Mouse (Mus musculus) testis, adult 2 months (tissue): ENCODE results near the gene Mylk. TPM values are rescaled to one million over a fixed set of nuclear protein-coding genes. Genes with fewer than 3 reads are reported as not detected.

Experiments used
- H3K27ac ChIP-seq: fragments of 200-500 bp; 2 replicates; pipeline ENCODE4 v1.5.1; 2012; ENCODE audit warnings: low read depth, low read length; ENCODE audit not compliant: control insufficient read depth, insufficient read depth
- H3K27me3 ChIP-seq: fragments of 200-500 bp; 2 replicates; pipeline ENCODE4 v1.6.1; 2012; ENCODE audit warnings: mild to moderate bottlenecking, low read length, moderate library complexity; ENCODE audit not compliant: control insufficient read depth, insufficient read depth
- H3K36me3 ChIP-seq: fragments of 200-500 bp; 2 replicates; pipeline ENCODE4 v1.6.1; 2012; ENCODE audit warnings: mild to moderate bottlenecking, low read length; ENCODE audit not compliant: control insufficient read depth, insufficient read depth
- H3K4me1 ChIP-seq: fragments of 200-500 bp; 2 replicates; pipeline ENCODE4 v1.6.1; 2012; ENCODE audit warnings: low read length; ENCODE audit not compliant: control insufficient read depth, insufficient read depth
- H3K4me3 ChIP-seq: fragments of 200-500 bp; 2 replicates; pipeline ENCODE4 v1.5.1; 2012; ENCODE audit warnings: low read depth, mild to moderate bottlenecking, low read length, moderate library complexity, mixed read lengths; ENCODE audit not compliant: control insufficient read depth
- CTCF ChIP-seq: fragments of 200-500 bp; IDR thresholded peaks from 2 replicates; pipeline ENCODE4 v1.5.1; 2012; ENCODE audit warnings: low read depth, mild to moderate bottlenecking, inconsistent platforms, low read length, moderate library complexity; ENCODE audit not compliant: control insufficient read depth, insufficient read depth, insufficient replicate concordance
- POLR2A ChIP-seq: fragments of 200-500 bp; IDR thresholded peaks from 2 replicates; pipeline ENCODE4 v1.6.1; 2012; ENCODE audit warnings: low read depth, mild to moderate bottlenecking, inconsistent platforms, low read length, moderate library complexity; ENCODE audit not compliant: control insufficient read depth
- polyA plus RNA-seq: library from polyadenylated mRNA; depleted of rRNA; stranded (reverse); fragments of >200 nt; gene quantifications from 2 replicates; pipeline ENCODE4 v1.2.3, GENCODE M21; 2012

Gene Mylk
- polyA plus RNA-seq, 1 experiment: 25.3 TPM

DNA sequence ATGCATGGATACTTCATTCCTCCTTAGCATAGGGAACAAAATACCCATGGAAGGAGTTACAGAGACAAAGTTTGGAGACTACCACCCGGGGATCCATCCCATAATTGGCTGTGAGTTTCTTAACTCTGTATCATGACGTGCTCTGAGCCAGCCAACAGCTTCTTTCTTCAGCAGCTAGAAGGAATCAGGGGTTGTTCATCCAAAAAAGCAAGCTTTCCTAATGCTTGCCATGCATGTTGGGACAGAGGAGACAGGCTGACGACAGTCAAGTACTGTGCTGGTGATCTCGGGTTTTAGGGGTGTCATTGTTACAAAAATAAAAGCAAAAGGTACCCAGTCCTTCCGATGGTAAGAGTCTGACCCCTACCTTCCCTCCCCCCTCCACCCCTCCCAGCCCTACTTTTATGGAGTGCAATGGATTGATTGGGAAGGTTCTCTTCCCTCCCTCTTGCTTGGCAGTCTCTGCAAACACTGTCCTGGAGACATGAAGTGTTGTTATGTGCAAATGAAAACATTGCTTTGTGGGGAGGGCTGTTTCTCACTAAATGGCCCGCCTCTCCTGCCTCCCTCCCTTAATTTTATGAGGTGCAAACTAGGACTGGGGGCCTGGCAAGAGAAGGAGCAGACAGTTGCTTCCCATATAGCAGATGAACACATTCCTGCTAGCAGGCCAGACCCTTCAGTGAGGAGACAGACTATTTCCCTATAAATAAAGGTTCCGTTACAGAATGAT, 153.2 kb downstream of the Mylk start:
- Histone ChIP-seq H3K27me3 (no peaks in the 10 kb centered on the region), H3K4me1 (no peaks in the 10 kb centered on the region), H3K36me3 (no peaks in the 10 kb centered on the region), H3K4me3 (no peak overlapping the region), H3K27ac (no peak overlapping the region)
- TF ChIP-seq POLR2A (no peak), CTCF (no peak)

DNA sequence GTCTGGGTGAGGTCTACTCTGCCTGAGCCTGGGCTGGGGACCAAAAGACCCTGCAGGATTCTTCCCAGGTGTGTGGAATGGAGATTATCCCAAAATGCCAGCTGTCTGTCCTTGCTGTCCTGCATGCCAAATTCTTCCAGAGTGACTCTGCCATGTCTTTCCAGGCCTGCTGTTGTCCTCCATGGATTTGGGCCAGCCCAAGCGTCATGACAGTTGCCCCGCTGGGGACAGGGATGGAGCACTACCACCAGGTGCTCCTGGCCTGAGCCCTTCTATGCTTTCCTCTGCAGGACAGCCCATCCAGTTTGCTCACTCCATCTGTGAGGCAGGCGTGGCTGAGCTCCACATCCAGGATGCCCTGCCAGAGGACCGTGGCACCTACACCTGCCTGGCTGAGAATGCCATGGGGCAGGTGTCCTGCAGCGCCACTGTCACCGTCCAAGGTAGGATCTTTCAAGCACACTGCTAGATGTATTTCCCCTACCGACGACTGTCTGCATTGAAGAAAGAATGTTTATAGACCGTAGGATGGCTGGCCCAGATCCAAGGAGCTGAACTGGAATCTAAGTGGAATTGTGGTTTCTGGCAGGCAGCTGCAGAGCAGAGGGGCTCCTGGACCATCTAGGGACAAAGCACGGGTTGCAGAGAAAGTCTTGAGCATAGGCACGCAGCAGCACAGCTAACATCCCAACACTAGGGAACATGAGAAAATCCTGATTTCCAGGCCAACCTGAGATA, 154.2 kb downstream of the Mylk start:
- H3K4me1 ChIP-seq: no peaks in the 10 kb centered on the region
- no peak for TF ChIP-seq POLR2A
- no peak for TF ChIP-seq CTCF
- H3K36me3 ChIP-seq: no peaks in the 10 kb centered on the region
- no peak overlapping the region for H3K4me3 ChIP-seq
- no peaks in the 10 kb centered on the region for H3K27me3 ChIP-seq
- H3K27ac ChIP-seq: no peak overlapping the region

DNA sequence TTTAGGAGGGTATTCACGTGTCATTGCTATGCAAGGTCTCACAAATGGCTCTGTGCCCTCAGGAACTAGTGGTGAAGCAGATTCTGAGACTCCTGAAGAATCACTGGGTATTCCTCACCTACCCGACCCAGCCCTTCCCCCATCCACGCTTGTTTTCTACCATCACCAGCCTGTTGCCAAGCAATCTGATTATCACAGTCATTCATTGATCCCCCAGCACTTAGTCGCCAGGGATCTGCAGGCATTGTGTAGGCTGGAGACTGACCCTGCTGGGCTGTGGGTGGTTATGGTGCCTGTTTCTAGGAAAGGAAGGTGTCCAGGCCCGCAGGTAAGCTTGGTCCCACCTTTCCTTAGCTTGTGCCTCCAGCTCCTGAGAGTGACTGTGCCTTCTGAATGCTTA, 155.0 kb downstream of the Mylk start:
- H3K4me3 ChIP-seq: no peak overlapping the region
- H3K27ac ChIP-seq: no peak overlapping the region
- H3K4me1 ChIP-seq: no peaks in the 10 kb centered on the region
- H3K27me3 ChIP-seq: no peaks in the 10 kb centered on the region
- TF ChIP-seq POLR2A: no peak
- no peak for TF ChIP-seq CTCF
- no peaks in the 10 kb centered on the region for H3K36me3 ChIP-seq

DNA sequence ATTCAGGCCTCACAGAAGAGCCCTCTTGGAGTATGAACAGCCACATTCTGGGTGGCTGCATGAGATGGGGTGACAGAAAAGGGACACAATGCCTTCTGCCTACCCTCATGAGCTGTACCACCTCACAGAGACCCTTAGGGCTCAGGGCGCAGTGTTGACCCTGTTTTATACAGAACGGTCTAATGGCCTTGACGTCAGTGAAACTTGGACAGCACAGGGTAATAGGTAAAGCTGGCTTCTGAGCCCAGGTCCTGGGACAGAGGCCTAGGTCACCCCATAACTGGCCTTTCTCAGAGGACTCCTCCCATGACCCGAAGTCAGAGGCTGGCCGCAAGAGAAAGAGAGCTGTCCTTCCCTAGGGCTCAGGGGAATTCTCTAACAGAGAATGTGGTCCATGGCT, 155.5 kb downstream of the Mylk start:
- H3K4me1 ChIP-seq: no peaks in the 10 kb centered on the region
- no peak overlapping the region for H3K4me3 ChIP-seq
- no peaks in the 10 kb centered on the region for H3K36me3 ChIP-seq
- no peak overlapping the region for H3K27ac ChIP-seq
- no peaks in the 10 kb centered on the region for H3K27me3 ChIP-seq
- TF ChIP-seq CTCF (no peak), POLR2A (no peak)

DNA sequence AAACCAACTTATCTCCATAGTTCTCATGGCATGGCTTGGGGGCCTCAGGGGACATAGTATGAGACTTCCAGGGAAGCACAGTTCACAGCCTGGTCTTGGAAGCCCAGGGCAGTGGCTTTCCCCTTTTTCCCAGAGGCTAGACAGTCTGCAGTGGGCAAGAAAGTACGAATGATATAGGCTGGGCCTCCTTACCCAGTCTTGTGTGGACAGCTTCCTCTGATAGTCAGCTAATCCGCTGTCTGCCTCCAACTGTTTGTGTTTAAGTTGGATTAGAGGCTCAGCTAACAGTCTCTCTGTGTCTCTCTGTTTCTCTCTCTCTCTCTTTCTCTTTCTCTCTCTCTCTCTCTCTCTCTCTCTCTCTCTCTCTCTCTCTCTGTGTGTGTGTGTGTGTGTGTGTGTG, 156.0 kb downstream of the Mylk start:
- no peak overlapping the region for H3K27ac ChIP-seq
- no peaks in the 10 kb centered on the region for H3K36me3 ChIP-seq
- H3K27me3 ChIP-seq: no peaks in the 10 kb centered on the region
- no peak overlapping the region for H3K4me3 ChIP-seq
- no peak for TF ChIP-seq POLR2A
- TF ChIP-seq CTCF: no peak
- no peaks in the 10 kb centered on the region for H3K4me1 ChIP-seq

DNA sequence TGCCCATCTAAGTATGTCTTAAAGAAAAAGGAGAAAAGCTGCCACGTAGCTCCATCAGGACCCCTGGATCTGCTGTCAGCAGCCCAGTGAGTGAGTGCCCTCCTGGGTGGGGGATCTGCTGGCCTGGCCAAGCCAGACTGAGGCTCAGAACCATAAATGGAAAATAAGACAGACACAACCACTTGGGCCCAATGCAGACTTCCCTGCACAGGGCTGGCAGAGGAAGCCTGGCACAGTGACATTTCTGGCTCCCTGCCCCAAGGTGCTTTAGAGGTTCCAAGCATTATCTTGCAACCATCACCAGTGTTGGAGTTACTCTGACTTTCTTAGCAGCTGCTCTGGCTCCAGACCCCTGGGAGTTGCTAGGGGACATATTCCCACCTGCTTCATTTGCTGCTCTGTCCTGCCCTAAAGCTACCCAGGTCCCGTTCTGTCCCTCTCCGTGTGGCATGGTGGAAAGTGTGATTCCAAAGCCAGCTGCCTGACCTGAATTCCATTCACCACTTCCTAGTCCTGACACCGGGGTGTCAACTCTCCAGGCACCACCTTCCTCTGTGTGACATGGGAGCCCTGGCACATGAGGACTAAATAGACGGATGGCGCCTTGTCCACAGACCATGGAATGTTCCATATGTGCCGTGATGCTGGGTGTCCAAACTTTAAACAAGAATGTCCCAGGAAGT, 156.7 kb downstream of the Mylk start:
- Histone ChIP-seq H3K27ac (no peak overlapping the region), H3K4me3 (no peak overlapping the region)

DNA sequence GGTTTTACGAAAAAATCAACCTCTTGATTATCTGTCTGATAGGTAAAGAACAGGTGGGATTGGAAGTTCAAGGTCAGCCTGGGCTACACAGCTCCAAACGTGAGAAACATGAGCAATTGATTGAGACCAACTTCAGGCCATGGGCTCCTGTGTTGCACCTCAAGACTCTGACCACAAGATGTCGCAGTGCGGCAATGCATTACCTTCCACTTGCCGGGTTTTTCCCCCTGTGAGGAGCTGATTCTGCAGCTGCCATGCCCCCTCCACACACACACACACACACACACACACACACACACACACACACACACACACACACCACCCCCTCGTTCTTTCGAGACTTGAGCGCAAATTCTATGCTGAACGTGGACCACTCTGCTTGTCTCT, 157.3 kb downstream of the Mylk start:
- Histone ChIP-seq H3K27me3 (no peaks in the 10 kb centered on the region), H3K36me3 (no peaks in the 10 kb centered on the region), H3K4me3 (no peak overlapping the region), H3K27ac (no peak overlapping the region), H3K4me1 (no peaks in the 10 kb centered on the region)
- TF ChIP-seq POLR2A (no peak), CTCF (peak; percentile 71; the same call in 1 of the 2 replicates)

More for the DNA sequence above, 156.7 kb downstream of the Mylk start:
- Histone ChIP-seq H3K36me3 (no peaks in the 10 kb centered on the region), H3K4me1 (no peaks in the 10 kb centered on the region), H3K27me3 (no peaks in the 10 kb centered on the region)
- no peak for TF ChIP-seq POLR2A
- no peak for TF ChIP-seq CTCF
